Mouse (Mus musculus): Measurements from ENCODE around the gene Rhbdf1. TPM values are rescaled to one million over a fixed set of nuclear protein-coding genes. Genes with fewer than 3 reads are reported as not detected.

The Rhbdf1 gene
- total and polyA plus RNA-seq, 3 experiments = 24.7 to 37.6 (median 34.2) TPM

- Histone ChIP-seq H3K4me1 (ENCODE audit: control insufficient read depth in 1 of 2, insufficient read depth in 2 of 2) (peaks cover 11 to 31% of the 10 kb centered on the region in 2 experiments), H3K36me3 (replicated peaks in 1 of 2; ENCODE audit: control insufficient read depth in 1 of 2, insufficient read depth in 1 of 2, low read length in 1 of 2) (peaks cover 76 to 96% of the 10 kb centered on the region in 2 experiments), H3K9ac (ENCODE audit: insufficient read depth, low read depth) (no peak overlapping the region), H3K27ac (ENCODE audit: insufficient read depth, low read depth) (no peak overlapping the region), H3K27me3 (replicated peaks) (no peaks in the 10 kb centered on the region), H3K79me2 (replicated peaks; ENCODE audit: control insufficient read depth, extremely low read depth, insufficient read depth, poor library complexity, severe bottlenecking) (no peaks in the 10 kb centered on the region), H3K9me3 (replicated peaks; ENCODE audit: low read length) (no peaks in the 10 kb centered on the region), H3K4me2 (ENCODE audit: insufficient read depth, low read depth, poor library complexity, severe bottlenecking) (no peak overlapping the region), H3K4me3 (replicated peaks in 1 of 3; ENCODE audit: low read depth in 2 of 3, low read length in 2 of 3, poor library complexity in 1 of 3) (no peak overlapping the region)
- no peak for TF ChIP-seq ZNF384 (IDR thresholded peaks at IDR 0.05; ENCODE audit: low read depth, low read length)
- no peak for TF ChIP-seq SMC3 (IDR thresholded peaks at IDR 0.05; ENCODE audit: low read depth, low read length)
- no peak for TF ChIP-seq MXI1 (IDR thresholded peaks at IDR 0.05; ENCODE audit: low read depth, low read length)
- no peak for TF ChIP-seq CTCF (conservative IDR thresholded peaks at IDR 0.05 in 1 of 2, IDR thresholded peaks at IDR 0.05 in 1 of 2; ENCODE audit: low read depth in 2 of 2, low read length in 2 of 2)
- TF ChIP-seq TCF12 (IDR thresholded peaks at IDR 0.05; ENCODE audit: low read depth, low read length) = no peak
- TF ChIP-seq USF2 (conservative IDR thresholded peaks at IDR 0.05; ENCODE audit: low read depth, low read length) = no peak
- TF ChIP-seq GABPA (IDR thresholded peaks at IDR 0.05; ENCODE audit: insufficient replicate concordance, low read depth, low read length) = no peak
- TF ChIP-seq JUN (IDR thresholded peaks at IDR 0.05; ENCODE audit: insufficient read depth, low read depth, low read length) = no peak
- no peak for TF ChIP-seq UBTF (IDR thresholded peaks at IDR 0.05; ENCODE audit: low read depth, low read length)
- TF ChIP-seq JUND (conservative IDR thresholded peaks at IDR 0.05; ENCODE audit: low read depth, low read length) = no peak
- TF ChIP-seq ELF1 (IDR thresholded peaks at IDR 0.05; ENCODE audit: low read depth, low read length) = no peak
- in situ Hi-C loops (cut with MboI; ENCODE audit: low pct_ligation_motif_present, low pct_unique_long_range_greater_than_20kb, low sequenced_read_pairs) = loop anchor here (10.0 kb wide), 1 partner anchor 49 kb away; no protein-coding TSS in a partner anchor
- dilution Hi-C loops (cut with MboI; ENCODE audit: extremely low pct_ligation_motif_present, extremely low pct_unique_long_range_greater_than_20kb, low sequenced_read_pairs) = no loop called here
- DNase-seq (ENCODE audit: extremely low read depth) = no peak
Measured at GRCm38 (mm10) chr11:32233895-32234294, 11.8 kb upstream of the Rhbdf1 start.

GRCm38 (mm10) chr11:32232848-32233247 lies 10.7 kb upstream of the Rhbdf1 start:
- Histone ChIP-seq H3K27me3 (replicated peaks) (no peaks in the 10 kb centered on the region), H3K36me3 (replicated peaks in 1 of 2; ENCODE audit: control insufficient read depth in 1 of 2, insufficient read depth in 1 of 2, low read length in 1 of 2) (peaks cover 76 to 100% of the 10 kb centered on the region in 2 experiments), H3K27ac (ENCODE audit: insufficient read depth, low read depth) (no peak overlapping the region), H3K4me1 (ENCODE audit: control insufficient read depth in 1 of 2, insufficient read depth in 2 of 2) (peaks cover 7 to 32% of the 10 kb centered on the region in 2 experiments), H3K4me3 (replicated peaks in 1 of 3; ENCODE audit: low read depth in 2 of 3, low read length in 2 of 3, poor library complexity in 1 of 3) (no peak overlapping the region), H3K4me2 (ENCODE audit: insufficient read depth, low read depth, poor library complexity, severe bottlenecking) (no peak overlapping the region), H3K79me2 (replicated peaks; ENCODE audit: control insufficient read depth, extremely low read depth, insufficient read depth, poor library complexity, severe bottlenecking) (no peaks in the 10 kb centered on the region), H3K9ac (ENCODE audit: insufficient read depth, low read depth) (no peak overlapping the region), H3K9me3 (replicated peaks; ENCODE audit: low read length) (no peaks in the 10 kb centered on the region)
- no peak for TF ChIP-seq MXI1 (IDR thresholded peaks at IDR 0.05; ENCODE audit: low read depth, low read length)
- in situ Hi-C loops (cut with MboI; ENCODE audit: low pct_ligation_motif_present, low pct_unique_long_range_greater_than_20kb, low sequenced_read_pairs) = loop anchor here (10.0 kb wide), 1 partner anchor 48 kb away; no protein-coding TSS in a partner anchor
- dilution Hi-C loops (cut with MboI; ENCODE audit: extremely low pct_ligation_motif_present, extremely low pct_unique_long_range_greater_than_20kb, low sequenced_read_pairs) = no loop called here
- no peak for DNase-seq (ENCODE audit: extremely low read depth)

DNA sequence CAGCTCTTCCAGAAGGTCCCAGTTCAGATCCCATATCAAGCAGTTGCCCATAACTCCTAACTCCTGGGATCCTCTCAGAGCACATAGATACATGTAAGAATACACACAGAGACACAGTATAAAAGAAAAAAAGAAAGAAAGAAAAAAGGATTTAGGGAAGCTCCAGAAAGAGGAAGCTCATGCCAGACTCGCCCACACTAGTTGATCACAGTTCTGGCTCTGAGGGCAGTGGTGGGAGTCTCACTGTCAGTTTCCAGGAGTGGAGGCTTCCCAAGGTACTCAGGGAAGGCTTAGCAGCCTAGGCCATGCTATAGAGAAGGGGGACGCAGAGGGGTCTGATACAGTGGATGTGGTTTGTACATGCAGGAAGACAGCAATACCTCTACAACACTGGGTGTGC lies 9.0 kb upstream of the Rhbdf1 start:
- Histone ChIP-seq H3K4me2 (ENCODE audit: insufficient read depth, low read depth, poor library complexity, severe bottlenecking) (no peak overlapping the region), H3K27me3 (replicated peaks) (no peaks in the 10 kb centered on the region), H3K36me3 (replicated peaks in 1 of 2; ENCODE audit: control insufficient read depth in 1 of 2, insufficient read depth in 1 of 2, low read length in 1 of 2) (peaks cover 64 to 87% of the 10 kb centered on the region in 2 experiments), H3K9me3 (replicated peaks; ENCODE audit: low read length) (no peaks in the 10 kb centered on the region), H3K4me3 (replicated peaks in 1 of 3; ENCODE audit: low read depth in 2 of 3, low read length in 2 of 3, poor library complexity in 1 of 3) (no peak overlapping the region), H3K79me2 (replicated peaks; ENCODE audit: control insufficient read depth, extremely low read depth, insufficient read depth, poor library complexity, severe bottlenecking) (no peaks in the 10 kb centered on the region), H3K9ac (ENCODE audit: insufficient read depth, low read depth) (no peak overlapping the region), H3K27ac (ENCODE audit: insufficient read depth, low read depth) (no peak overlapping the region), H3K4me1 (ENCODE audit: control insufficient read depth in 1 of 2, insufficient read depth in 2 of 2) (peaks cover 0 to 28% of the 10 kb centered on the region in 2 experiments; a peak in 2 of 4 replicates)
- dilution Hi-C loops (cut with MboI; ENCODE audit: extremely low pct_ligation_motif_present, extremely low pct_unique_long_range_greater_than_20kb, low sequenced_read_pairs) = no loop called here
- in situ Hi-C loops (cut with MboI; ENCODE audit: low pct_ligation_motif_present, low pct_unique_long_range_greater_than_20kb, low sequenced_read_pairs) = loop anchor here (10.0 kb wide), 1 partner anchor 46 kb away; no protein-coding TSS in a partner anchor
- DNase-seq (ENCODE audit: extremely low read depth) = no peak
- TF ChIP-seq POLR2AphosphoS2 (IDR thresholded peaks at IDR 0.05; ENCODE audit: low read depth, low read length) (no peak), MAZ (IDR thresholded peaks at IDR 0.05; ENCODE audit: low read depth, low read length) (no peak), MEF2A (IDR thresholded peaks at IDR 0.05; ENCODE audit: borderline replicate concordance, low read depth, low read length) (no peak), CHD2 (IDR thresholded peaks at IDR 0.05; ENCODE audit: low read length) (no peak), ZMIZ1 (IDR thresholded peaks at IDR 0.05; ENCODE audit: low read depth, low read length) (no peak), USF1 (IDR thresholded peaks at IDR 0.05; ENCODE audit: low read depth, low read length) (no peak), SIN3A (IDR thresholded peaks at IDR 0.05; ENCODE audit: low read length) (no peak), JUND (conservative IDR thresholded peaks at IDR 0.05; ENCODE audit: low read depth, low read length) (no peak), NELFE (IDR thresholded peaks at IDR 0.05; ENCODE audit: low read depth, low read length) (no peak), MAFK (IDR thresholded peaks at IDR 0.05; ENCODE audit: insufficient replicate concordance, low read length) (no peak), RCOR1 (conservative IDR thresholded peaks at IDR 0.05; ENCODE audit: low read depth, low read length) (no peak), ETS1 (conservative IDR thresholded peaks at IDR 0.05; ENCODE audit: low read depth, low read length) (no peak), BHLHE40 (IDR thresholded peaks at IDR 0.05; ENCODE audit: low read depth, low read length) (no peak)

Data from CH12.LX (cell line).